Comparison of ENCODE assay signal across 8 mouse cellular contexts in genomic region chr5:98328848-98329624, GRCm38 (mm10). TPM values are rescaled to one million over a fixed set of nuclear protein-coding genes. Genes with fewer than 3 reads are reported as not detected.
A peak's percentile ranks its signal among the peaks of the same experiment; 100 is the strongest.
DNase-seq lines count a peak whose midpoint lies in the region; ATAC-seq and TF ChIP-seq lines count a peak whose summit lies in the region.

Cfap299 (plus strand) TSS chr5:98329304.

- TF ChIP-seq RAD21 in CH12.LX (IDR thresholded peaks at IDR 0.05; ENCODE audit: low read depth, low read length), result peak; percentile 80

- dilution Hi-C loops in CH12.LX (cut with MboI; ENCODE audit: extremely low pct_ligation_motif_present, extremely low pct_unique_long_range_greater_than_20kb, low sequenced_read_pairs), result no loop called here

- peaks cover 3 to 6% of the 10 kb centered on the region in 2 experiments; a peak in 2 of 4 replicates for H3K4me1 ChIP-seq in CH12.LX (ENCODE audit: control insufficient read depth in 1 of 2, insufficient read depth in 2 of 2)
- no peaks in the 10 kb centered on the region for H3K4me1 ChIP-seq in forebrain, postnatal 0 days (ENCODE audit: insufficient read depth)
- H3K4me1 ChIP-seq in lung, adult 2 months (ENCODE audit: control insufficient read depth, insufficient read depth, low read length), result peaks cover 5% of the 10 kb centered on the region
- H3K4me1 ChIP-seq in olfactory bulb, adult 2 months (ENCODE audit: control insufficient read depth, insufficient read depth, low read length), result peaks cover 4% of the 10 kb centered on the region; the same call in 1 of the 2 replicates

- TF ChIP-seq POLR2A in CH12.LX (IDR thresholded peaks at IDR 0.05; ENCODE audit: low read depth, low read length), result no peak
- TF ChIP-seq POLR2A in lung, adult 2 months (IDR thresholded peaks at IDR 0.05; ENCODE audit: borderline replicate concordance, extremely low read depth, low read depth, low read length), result 0 out of 2 replicates have a peak, but pooled peaks have one; percentile 18
- no peak for TF ChIP-seq POLR2A in olfactory bulb, adult 2 months (IDR thresholded peaks at IDR 0.05; ENCODE audit: insufficient read depth, low read depth, low read length)

- ATAC-seq in forebrain, postnatal 0 days, result peak; percentile 93

- H3K4me3 ChIP-seq in CH12.LX (replicated peaks in 1 of 3; ENCODE audit: low read depth in 2 of 3, low read length in 2 of 3, poor library complexity in 1 of 3), result peak within 1 kb of the TSS; percentile 56 to 73 (median 61)
- H3K4me3 ChIP-seq in forebrain, postnatal 0 days (ENCODE audit: low read depth, low read length), result peak within 1 kb of the TSS; percentile 56
- peak within 1 kb of the TSS; percentile 71 for H3K4me3 ChIP-seq in layer of hippocampus, adult 2 months
- peak within 1 kb of the TSS; percentile 95 for H3K4me3 ChIP-seq in lung, adult 2 months (replicated peaks; ENCODE audit: extremely low read depth, low read depth, low read length)
- peak within 1 kb of the TSS; percentile 50 for H3K4me3 ChIP-seq in olfactory bulb, adult 2 months (ENCODE audit: insufficient read depth, low read depth, low read length)

- TF ChIP-seq EP300 in CH12.LX (IDR thresholded peaks at IDR 0.05; ENCODE audit: low read length), result no peak

- in situ Hi-C loops in CH12.LX (cut with MboI; ENCODE audit: low pct_ligation_motif_present, low pct_unique_long_range_greater_than_20kb, low sequenced_read_pairs), result loop anchor here (25.0 kb wide), 1 partner anchor 833 kb away; no protein-coding TSS in a partner anchor

- peak; percentile 55 for DNase-seq in CH12.LX (ENCODE audit: extremely low read depth)
- peak; percentile 69 for DNase-seq in cerebellum, adult 11-12 months
- peak; percentile 88 for DNase-seq in forebrain, postnatal 0 days
- DNase-seq in heart, postnatal 4 days, result peak; percentile 89
- DNase-seq in layer of hippocampus, adult 2 months (ENCODE audit: low spot score in 2 of 2), result peak; percentile 77 to 91
- peak; percentile 86 for DNase-seq in lung, adult 2 months
- peak; percentile 23 to 33 for DNase-seq in thymus, adult 18-20 months

- no peaks in the 10 kb centered on the region for H3K36me3 ChIP-seq in CH12.LX (replicated peaks in 1 of 2; ENCODE audit: control insufficient read depth in 1 of 2, insufficient read depth in 1 of 2, low read length in 1 of 2)
- H3K36me3 ChIP-seq in forebrain, postnatal 0 days (ENCODE audit: insufficient read depth), result no peaks in the 10 kb centered on the region

- H3K4me2 ChIP-seq in CH12.LX (ENCODE audit: insufficient read depth, low read depth, poor library complexity, severe bottlenecking), result peak within 1 kb of the TSS; percentile 48
- H3K4me2 ChIP-seq in forebrain, postnatal 0 days (ENCODE audit: low read depth), result peak within 1 kb of the TSS; percentile 94

- H3K9ac ChIP-seq in CH12.LX (ENCODE audit: insufficient read depth, low read depth), result no peak within 1 kb of the TSS
- 0 out of 2 replicates have a peak within 1 kb of the TSS, but pooled peaks have one; percentile 18 for H3K9ac ChIP-seq in forebrain, postnatal 0 days

- no peak within 1 kb of the TSS for H3K27ac ChIP-seq in CH12.LX (ENCODE audit: insufficient read depth, low read depth)
- no peak within 1 kb of the TSS for H3K27ac ChIP-seq in forebrain, postnatal 0 days (ENCODE audit: low read depth, low read length)
- no peak within 1 kb of the TSS for H3K27ac ChIP-seq in layer of hippocampus, adult 2 months
- no peak within 1 kb of the TSS for H3K27ac ChIP-seq in olfactory bulb, adult 2 months (ENCODE audit: insufficient read depth, low read depth, low read length)

- H3K79me2 ChIP-seq in CH12.LX (replicated peaks; ENCODE audit: control insufficient read depth, extremely low read depth, insufficient read depth, poor library complexity, severe bottlenecking), result no peaks in the 10 kb centered on the region

- H3K9me3 ChIP-seq in CH12.LX (replicated peaks; ENCODE audit: low read length), result no peaks in the 10 kb centered on the region
- no peaks in the 10 kb centered on the region for H3K9me3 ChIP-seq in forebrain, postnatal 0 days (ENCODE audit: low read length)

- 1% methylated on average over 46 of the region's 46 CpGs for WGBS in forebrain, postnatal 0 days
- WGBS in lung, adult 2 months, result 2% methylated on average over 46 of the region's 46 CpGs
- 2% methylated on average over 46 of the region's 46 CpGs for WGBS in olfactory bulb, adult 2 months

- peak; percentile 59 to 92; a peak in 3 of 4 replicates for TF ChIP-seq CTCF in CH12.LX (conservative IDR thresholded peaks at IDR 0.05 in 1 of 2, IDR thresholded peaks at IDR 0.05 in 1 of 2; ENCODE audit: low read depth in 2 of 2, low read length in 2 of 2)
- peak; percentile 99 for TF ChIP-seq CTCF in forebrain, postnatal 0 days (IDR thresholded peaks at IDR 0.05; ENCODE audit: low read depth)
- peak; percentile 98 for TF ChIP-seq CTCF in layer of hippocampus, adult 2 months (conservative IDR thresholded peaks at IDR 0.05)
- TF ChIP-seq CTCF in lung, adult 2 months (IDR thresholded peaks at IDR 0.05; ENCODE audit: insufficient read depth, low read length), result peak; percentile 75
- peak; percentile 99 for TF ChIP-seq CTCF in olfactory bulb, adult 2 months (IDR thresholded peaks at IDR 0.05; ENCODE audit: insufficient read depth, low read depth, low read length)

- H3K27me3 ChIP-seq in CH12.LX (replicated peaks), result no peaks in the 10 kb centered on the region
- no peaks in the 10 kb centered on the region for H3K27me3 ChIP-seq in forebrain, postnatal 0 days (ENCODE audit: insufficient read depth, low read length)

TF ChIP-seq in CH12.LX, 34 proteins besides CTCF, POLR2A, EP300 and RAD21:
- TF ChIP-seq MAFK (IDR thresholded peaks at IDR 0.05; ENCODE audit: insufficient replicate concordance, low read length) (no peak), USF1 (IDR thresholded peaks at IDR 0.05; ENCODE audit: low read depth, low read length) (no peak), MYC (IDR thresholded peaks at IDR 0.05; ENCODE audit: low read depth, low read length) (no peak), JUND (conservative IDR thresholded peaks at IDR 0.05; ENCODE audit: low read depth, low read length) (no peak), BHLHE40 (IDR thresholded peaks at IDR 0.05; ENCODE audit: low read depth, low read length) (peak; percentile 67), E2F4 (IDR thresholded peaks at IDR 0.05; ENCODE audit: insufficient replicate concordance, low read depth, low read length) (no peak), TCF12 (IDR thresholded peaks at IDR 0.05; ENCODE audit: low read depth, low read length) (no peak), ZC3H11A (IDR thresholded peaks at IDR 0.05; ENCODE audit: low read depth, low read length) (peak; percentile 36; the same call in 1 of the 2 replicates), GABPA (IDR thresholded peaks at IDR 0.05; ENCODE audit: insufficient replicate concordance, low read depth, low read length) (no peak), ZMIZ1 (IDR thresholded peaks at IDR 0.05; ENCODE audit: low read depth, low read length) (no peak), KAT2A (IDR thresholded peaks at IDR 0.05; ENCODE audit: insufficient replicate concordance, low read length) (no peak), IRF4 (IDR thresholded peaks at IDR 0.05; ENCODE audit: low read depth, low read length) (0 out of 2 replicates have a peak, but pooled peaks have one; percentile 23), ELF1 (IDR thresholded peaks at IDR 0.05; ENCODE audit: low read depth, low read length) (peak; percentile 40; the same call in 1 of the 2 replicates), NELFE (IDR thresholded peaks at IDR 0.05; ENCODE audit: low read depth, low read length) (no peak), SMC3 (IDR thresholded peaks at IDR 0.05; ENCODE audit: low read depth, low read length) (peak; percentile 86), PAX5 (IDR thresholded peaks at IDR 0.05; ENCODE audit: low read length) (no peak), MEF2A (IDR thresholded peaks at IDR 0.05; ENCODE audit: borderline replicate concordance, low read depth, low read length) (no peak), JUN (IDR thresholded peaks at IDR 0.05; ENCODE audit: insufficient read depth, low read depth, low read length) (no peak), HCFC1 (IDR thresholded peaks at IDR 0.05; ENCODE audit: low read depth, low read length) (no peak), TBP (conservative IDR thresholded peaks at IDR 0.05; ENCODE audit: low read depth, low read length) (no peak), ZNF384 (IDR thresholded peaks at IDR 0.05; ENCODE audit: low read depth, low read length) (no peak), POLR2AphosphoS2 (IDR thresholded peaks at IDR 0.05; ENCODE audit: low read depth, low read length) (no peak), CHD2 (IDR thresholded peaks at IDR 0.05; ENCODE audit: low read length) (peak; percentile 16; the same call in 1 of the 2 replicates), MAX (IDR thresholded peaks at IDR 0.05; ENCODE audit: low read length) (no peak), USF2 (conservative IDR thresholded peaks at IDR 0.05; ENCODE audit: low read depth, low read length) (0 out of 2 replicates have a peak, but pooled peaks have one; percentile 34), SIN3A (IDR thresholded peaks at IDR 0.05; ENCODE audit: low read length) (peak; percentile 72; the same call in 1 of the 2 replicates), CHD1 (IDR thresholded peaks at IDR 0.05; ENCODE audit: low read depth, low read length) (no peak), RCOR1 (conservative IDR thresholded peaks at IDR 0.05; ENCODE audit: low read depth, low read length) (no peak), ETS1 (conservative IDR thresholded peaks at IDR 0.05; ENCODE audit: low read depth, low read length) (no peak), ZKSCAN1 (IDR thresholded peaks at IDR 0.05; ENCODE audit: borderline replicate concordance, low read depth, low read length) (no peak), NRF1 (IDR thresholded peaks at IDR 0.05; ENCODE audit: low read depth, low read length) (peak; percentile 41; the same call in 1 of the 2 replicates), UBTF (IDR thresholded peaks at IDR 0.05; ENCODE audit: low read depth, low read length) (no peak), MXI1 (IDR thresholded peaks at IDR 0.05; ENCODE audit: low read depth, low read length) (no peak; the same call in 1 of the 2 replicates), MAZ (IDR thresholded peaks at IDR 0.05; ENCODE audit: low read depth, low read length) (no peak)

RNA-seq across cellular contexts. Expression of gene Cfap299, which starts in this region (rescaled TPM):
- total RNA-seq in CH12.LX (2012; rRNA removed) (not detected in 2 replicates), CH12.LX (2014; rRNA removed) (not detected in 2 replicates)
- polyA plus RNA-seq in CH12.LX (2012; ENCODE audit: insufficient read length, low read depth), result not detected in 2 replicates
- 0.69 and 0.81 TPM in 2 replicates for total RNA-seq in forebrain, postnatal 0 days (2014; rRNA removed)
- 3.4 and 5.3 TPM in 2 replicates for polyA plus RNA-seq in forebrain, postnatal 0 days (2015; fragmentation: Nextera tagmentation; extraction: Ambion mirVana)
- total RNA-seq in heart, postnatal 4 days (2021), result not detected
- under 1 TPM in 1 of 2 experiments, not detected in 1; 0.64 TPM for total RNA-seq in layer of hippocampus, adult 2 months (2021)
- 1.0 and 1.7 TPM in 2 replicates for polyA plus RNA-seq in lung, adult 2 months (2012; rRNA removed)
- not detected in 2 replicates for polyA plus RNA-seq in olfactory bulb, adult 2 months (2012; ENCODE audit: insufficient read depth, insufficient read length, low replicate concordance, missing spikeins)

Comparison
In these comparisons a context has a peak if more than half of its experiments do, and no peak if none do; other contexts are left out.
1. Peak in DNase-seq, H3K4me3 ChIP-seq and H3K4me2 ChIP-seq in CH12.LX; RNA of the gene not detected or under 1 TPM.
2. Peak in DNase-seq in heart, postnatal 4 days; RNA of the gene not detected or under 1 TPM.
3. Peak in DNase-seq and H3K4me3 ChIP-seq in layer of hippocampus, adult 2 months; RNA of the gene not detected or under 1 TPM.
4. DNase-seq: peak in every context shown above with its lines; median percentile 89 in heart, postnatal 4 days; 88 in forebrain, postnatal 0 days; 86 in lung, adult 2 months; 84 in layer of hippocampus, adult 2 months; 69 in cerebellum, adult 11-12 months; 55 in CH12.LX; 28 in thymus, adult 18-20 months.